Mouse (Mus musculus) midbrain, embryonic 15.5 days (tissue): Measurements from ENCODE around the gene Lepr. TPM values are rescaled to one million over a fixed set of nuclear protein-coding genes. Genes with fewer than 3 reads are reported as not detected.
"Not testable (repeated sequence)": the region's sequence is repeated elsewhere in the genome, so short reads cannot be mapped to it uniquely, and the experiment has no call there.

Source experiments
- ATAC-seq: fragments of 200-750 bp; cut with Nextera tagmentation; replicated peaks from 2 replicates; pipeline ENCODE4 v1.8.0; 2017; ENCODE audit warnings: moderate TSS enrichment
- H3K27ac ChIP-seq: fragments of 300-500 bp; sonication (generic); 2 replicates; pipeline ENCODE4 v1.5.1; 2015; ENCODE audit warnings: mild to moderate bottlenecking, inconsistent platforms
- H3K27me3 ChIP-seq: fragments of 300-500 bp; sonication (generic); replicated peaks from 2 replicates; pipeline ENCODE4 v1.6.1; 2015; ENCODE audit warnings: inconsistent platforms
- H3K36me3 ChIP-seq: fragments of 300-500 bp; sonication (generic); replicated peaks from 2 replicates; pipeline ENCODE4 v1.6.1; 2015; ENCODE audit warnings: inconsistent platforms
- H3K4me1 ChIP-seq: fragments of 300-500 bp; sonication (generic); 2 replicates; pipeline ENCODE4 v1.6.1; 2015; ENCODE audit warnings: inconsistent platforms
- H3K4me2 ChIP-seq: fragments of 300-500 bp; sonication (generic); 2 replicates; pipeline ENCODE4 v1.6.1; 2015; ENCODE audit warnings: inconsistent platforms, mild to moderate bottlenecking, moderate library complexity
- H3K4me3 ChIP-seq: fragments of 300-500 bp; sonication (generic); 2 replicates; pipeline ENCODE4 v1.5.1; 2015; ENCODE audit warnings: mild to moderate bottlenecking, inconsistent platforms
- H3K9ac ChIP-seq: fragments of 300-500 bp; sonication (generic); 2 replicates; pipeline ENCODE4 v1.6.1; 2015; ENCODE audit warnings: mild to moderate bottlenecking, inconsistent platforms
- H3K9me3 ChIP-seq: fragments of 300-500 bp; sonication (generic); 2 replicates; pipeline ENCODE4 v1.6.1; 2016; ENCODE audit warnings: inconsistent platforms
- WGBS: fragments of 180-500 bp; shearing (Covaris S2); methylation state at CpG from one replicate; pipeline ENCODE4 v1.1.7; 2015; ENCODE audit warnings: mixed read lengths; 5-methylcytosine and 5-hydroxymethylcytosine counted together
- polyA plus RNA-seq: library from polyadenylated mRNA; unstranded; fragments of >200 nt; fragmentation: Nextera tagmentation; extraction: Ambion mirVana; gene quantifications from 2 replicates; pipeline ENCODE4 v1.2.1, GENCODE M21; 2015

Gene Lepr
- polyA plus RNA-seq, 1 experiment from 2014 or later = 4.1 TPM

GRCm38 (mm10) chr4:101741973-101742372, 24.8 kb downstream of the Lepr start:
- no peak overlapping the region for H3K27ac ChIP-seq
- no peak overlapping the region for H3K4me3 ChIP-seq
- no peak overlapping the region for H3K9ac ChIP-seq
- WGBS = 86% methylated on average over 2 of the region's 2 CpGs
- no peaks in the 10 kb centered on the region for H3K36me3 ChIP-seq
- no peaks in the 10 kb centered on the region for H3K4me1 ChIP-seq
- ATAC-seq = no peak
- no peaks in the 10 kb centered on the region for H3K9me3 ChIP-seq
- H3K27me3 ChIP-seq = no peaks in the 10 kb centered on the region
- no peak overlapping the region for H3K4me2 ChIP-seq

- H3K9ac ChIP-seq = no peak overlapping the region
- H3K4me1 ChIP-seq = no peaks in the 10 kb centered on the region
- no peak overlapping the region for H3K27ac ChIP-seq
- no peak overlapping the region for H3K4me2 ChIP-seq
- no peaks in the 10 kb centered on the region for H3K9me3 ChIP-seq
- H3K4me3 ChIP-seq = no peak overlapping the region
- H3K36me3 ChIP-seq = no peaks in the 10 kb centered on the region
- ATAC-seq = no peak
- WGBS = 93% methylated on average over 4 of the region's 4 CpGs
- H3K27me3 ChIP-seq = no peaks in the 10 kb centered on the region
These were observed 28.3 kb downstream of the Lepr start for GRCm38 (mm10) chr4:101745534-101745933.

DNA sequence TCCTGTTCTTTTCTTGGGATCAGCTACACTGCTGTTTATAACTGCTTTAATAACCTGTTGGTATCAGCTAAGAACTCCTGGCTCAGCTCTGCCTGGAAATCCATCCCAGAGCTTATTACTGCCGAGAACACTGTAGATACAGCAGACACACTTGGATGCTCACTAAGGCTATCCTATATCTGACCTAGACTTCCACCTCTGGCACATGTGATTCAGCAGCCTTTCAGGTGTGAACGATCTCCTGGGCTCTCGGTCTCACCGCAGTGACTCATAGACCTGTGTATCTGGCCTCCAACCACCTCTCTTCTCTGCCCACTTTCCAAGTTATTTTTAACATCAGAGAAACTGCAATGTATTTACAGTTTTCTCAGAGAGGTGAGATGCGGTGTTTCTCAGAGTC, 43.3 kb downstream of the Lepr start:
- 89% methylated on average over 5 of the region's 5 CpGs for WGBS
- no peaks in the 10 kb centered on the region for H3K27me3 ChIP-seq
- ATAC-seq = no peak
- no peaks in the 10 kb centered on the region for H3K9me3 ChIP-seq
- no peak overlapping the region for H3K27ac ChIP-seq
- no peak overlapping the region for H3K4me3 ChIP-seq
- H3K36me3 ChIP-seq = no peaks in the 10 kb centered on the region
- no peaks in the 10 kb centered on the region for H3K4me1 ChIP-seq
- no peak overlapping the region for H3K4me2 ChIP-seq
- H3K9ac ChIP-seq = no peak overlapping the region

- H3K4me3 ChIP-seq, H3K9me3 ChIP-seq, H3K27ac ChIP-seq, ATAC-seq, H3K36me3 ChIP-seq, H3K4me1 ChIP-seq, H3K9ac ChIP-seq, H3K27me3 ChIP-seq, H3K4me2 ChIP-seq: not testable (repeated sequence)
- 92% methylated on average over 4 of the region's 4 CpGs for WGBS
These were observed 126.7 kb downstream of the Lepr start, which contains the start of gene B020004J07Rik for GRCm38 (mm10) chr4:101843923-101844322. Gene B020004J07Rik (minus strand): TSS chr4:101844023.

- no peak for ATAC-seq
- Histone ChIP-seq H3K9ac (no peak overlapping the region), H3K4me3 (no peak overlapping the region), H3K27ac (no peak overlapping the region), H3K9me3 (no peaks in the 10 kb centered on the region), H3K4me2 (no peak overlapping the region), H3K4me1 (no peaks in the 10 kb centered on the region), H3K27me3 (no peaks in the 10 kb centered on the region), H3K36me3 (no peaks in the 10 kb centered on the region)
- WGBS = 58% methylated on average over 2 of the region's 2 CpGs
These were observed 133.7 kb downstream of the Lepr start for GRCm38 (mm10) chr4:101850908-101851307.

DNA sequence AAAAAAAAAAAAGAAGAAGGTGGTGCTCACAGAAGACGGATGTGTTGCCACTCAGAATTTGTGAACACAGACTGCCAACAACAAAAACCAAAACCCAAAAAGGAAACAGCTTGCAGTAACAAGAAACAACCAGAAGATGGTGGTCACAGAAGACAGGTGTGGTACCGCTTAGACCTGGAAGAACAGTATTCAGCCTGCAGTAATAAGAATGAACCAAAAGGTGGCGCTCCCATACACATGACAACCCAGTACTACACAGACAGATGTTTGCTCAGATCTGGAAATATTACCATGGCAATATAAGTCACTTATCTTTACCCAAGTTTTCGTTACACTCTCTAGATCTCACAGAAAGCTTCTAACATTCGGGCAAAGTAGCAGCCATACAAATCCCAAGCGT, 143.7 kb downstream of the Lepr start:
- Histone ChIP-seq H3K27ac (no peak overlapping the region), H3K4me1 (no peaks in the 10 kb centered on the region), H3K36me3 (no peaks in the 10 kb centered on the region), H3K9ac (no peak overlapping the region), H3K27me3 (no peaks in the 10 kb centered on the region), H3K4me3 (no peak overlapping the region), H3K4me2 (no peak overlapping the region), H3K9me3 (no peaks in the 10 kb centered on the region)
- ATAC-seq = no peak
- 51% methylated on average over 6 of the region's 6 CpGs for WGBS

- no peaks in the 10 kb centered on the region for H3K9me3 ChIP-seq
- H3K9ac ChIP-seq = no peak overlapping the region
- H3K27ac ChIP-seq = no peak overlapping the region
- H3K4me1 ChIP-seq = no peaks in the 10 kb centered on the region
- no peak overlapping the region for H3K4me3 ChIP-seq
- no peaks in the 10 kb centered on the region for H3K36me3 ChIP-seq
- H3K4me2 ChIP-seq = no peak overlapping the region
- H3K27me3 ChIP-seq = no peaks in the 10 kb centered on the region
- 92% methylated on average over 6 of the region's 6 CpGs for WGBS
- no peak for ATAC-seq
These were observed 145.1 kb downstream of the Lepr start for GRCm38 (mm10) chr4:101862289-101862688.

Other genes with a start within 250 kb of the Lepr start
- gene Dnajc6, start 220.8 kb upstream of the Lepr start, polyA plus RNA-seq = 54.1 and 56.6 TPM in 2 replicates
- 108 TPM in 2 replicates for gene Leprot, start 69.7 kb upstream of the Lepr start, polyA plus RNA-seq
- gene B020004J07Rik, start 126.6 kb downstream of the Lepr start, polyA plus RNA-seq = not detected in 2 replicates
- not detected in 2 replicates for gene C130073F10Rik, start 176.4 kb downstream of the Lepr start, polyA plus RNA-seq
- gene Gm12800, start 191.7 kb downstream of the Lepr start, polyA plus RNA-seq = not detected in 2 replicates
- not detected in 2 replicates for gene Gm12794, start 223.0 kb downstream of the Lepr start, polyA plus RNA-seq